Mouse (Mus musculus): ENCODE measurements at regions not wholly inside any gene's neighbourhood (a gene's known extent, or its start where the extent isn't known, plus 50 kb on each side); places are given as distances from the start of the nearest gene placed in this dataset.
A peak's percentile ranks its signal among the peaks of the same experiment; 100 is the strongest.

- Histone ChIP-seq H3K36me3 (ENCODE audit: control insufficient read depth, insufficient read depth) (no peaks in the 10 kb centered on the region), H3K4me2 (ENCODE audit: low read depth) (no peak overlapping the region), H3K4me3 (no peak overlapping the region), H3ac (ENCODE audit: control insufficient read depth, insufficient read length) (no peak overlapping the region), H3K79me2 (ENCODE audit: control insufficient read depth, insufficient read depth) (no peaks in the 10 kb centered on the region), H3K27me3 (ENCODE audit: control insufficient read depth, insufficient read depth, insufficient read length) (no peaks in the 10 kb centered on the region)
- TF ChIP-seq REST (IDR thresholded peaks at IDR 0.05; ENCODE audit: insufficient read depth, insufficient read length) (no peak), MYOG (IDR thresholded peaks at IDR 0.05; ENCODE audit: control insufficient read depth in 1 of 3, insufficient read depth in 1 of 3, insufficient read length in 2 of 3, low read depth in 2 of 3) (no peak), SRF (IDR thresholded peaks at IDR 0.05; ENCODE audit: control insufficient read depth, insufficient read length, low read depth) (no peak), CEBPB (IDR thresholded peaks at IDR 0.05; ENCODE audit: insufficient read depth, poor library complexity, severe bottlenecking) (no peak), TCF3 (IDR thresholded peaks at IDR 0.05; ENCODE audit: insufficient read length, low read depth) (no peak), TCF12 (IDR thresholded peaks at IDR 0.05; ENCODE audit: insufficient read depth, poor library complexity, severe bottlenecking) (no peak), MYOD1 (IDR thresholded peaks at IDR 0.05; ENCODE audit: control insufficient read depth in 1 of 3, insufficient read length in 2 of 3, low read depth in 2 of 3) (no peak), POLR2AphosphoS2 (IDR thresholded peaks at IDR 0.05; ENCODE audit: insufficient read length, low read depth) (no peak), USF1 (IDR thresholded peaks at IDR 0.05; ENCODE audit: low read depth) (no peak)
Observed at GRCm38 (mm10) chr15:38403760-38404375, 978.5 kb downstream of the 4930447A16Rik start.

GRCm38 (mm10) chr15:38406114-38406960, 981.0 kb downstream of the 4930447A16Rik start:
- Histone ChIP-seq H3K4me2 (ENCODE audit: low read depth) (no peak overlapping the region), H3ac (ENCODE audit: control insufficient read depth, insufficient read length) (no peak overlapping the region), H3K27me3 (ENCODE audit: control insufficient read depth, insufficient read depth, insufficient read length) (no peaks in the 10 kb centered on the region), H3K4me3 (no peak overlapping the region), H3K79me2 (ENCODE audit: control insufficient read depth, insufficient read depth) (no peaks in the 10 kb centered on the region), H3K36me3 (ENCODE audit: control insufficient read depth, insufficient read depth) (no peaks in the 10 kb centered on the region)
- TF ChIP-seq POLR2A (IDR thresholded peaks at IDR 0.05; ENCODE audit: insufficient read length, low read depth) (no peak), SRF (IDR thresholded peaks at IDR 0.05; ENCODE audit: control insufficient read depth, insufficient read length, low read depth) (peak; percentile 8)

GRCm38 (mm10) chr15:38407476-38407875, 982.1 kb downstream of the 4930447A16Rik start:
- no peak overlapping the region for H3K4me2 ChIP-seq (ENCODE audit: low read depth)
- TF ChIP-seq POLR2AphosphoS2 (IDR thresholded peaks at IDR 0.05; ENCODE audit: insufficient read length, low read depth), result no peak
- no peak for TF ChIP-seq TCF3 (IDR thresholded peaks at IDR 0.05; ENCODE audit: insufficient read length, low read depth)
- TF ChIP-seq MYOD1 (IDR thresholded peaks at IDR 0.05; ENCODE audit: control insufficient read depth in 1 of 3, insufficient read length in 2 of 3, low read depth in 2 of 3), result no peak
- no peak for TF ChIP-seq E2F4 (IDR thresholded peaks at IDR 0.05; ENCODE audit: insufficient read depth)
- no peak for TF ChIP-seq POLR2A (IDR thresholded peaks at IDR 0.05; ENCODE audit: insufficient read length, low read depth)
- no peak for TF ChIP-seq CEBPB (IDR thresholded peaks at IDR 0.05; ENCODE audit: insufficient read depth, poor library complexity, severe bottlenecking)
- no peak for TF ChIP-seq SRF (IDR thresholded peaks at IDR 0.05; ENCODE audit: control insufficient read depth, insufficient read length, low read depth)
- TF ChIP-seq USF1 (IDR thresholded peaks at IDR 0.05; ENCODE audit: low read depth), result no peak
- H3K79me2 ChIP-seq (ENCODE audit: control insufficient read depth, insufficient read depth), result no peaks in the 10 kb centered on the region
- H3K36me3 ChIP-seq (ENCODE audit: control insufficient read depth, insufficient read depth), result no peaks in the 10 kb centered on the region
- no peak overlapping the region for H3K4me3 ChIP-seq
- no peaks in the 10 kb centered on the region for H3K27me3 ChIP-seq (ENCODE audit: control insufficient read depth, insufficient read depth, insufficient read length)
- no peak overlapping the region for H3ac ChIP-seq (ENCODE audit: control insufficient read depth, insufficient read length)

- Histone ChIP-seq H3K4me3 (no peak overlapping the region), H3K36me3 (ENCODE audit: control insufficient read depth, insufficient read depth) (no peaks in the 10 kb centered on the region), H3K27me3 (ENCODE audit: control insufficient read depth, insufficient read depth, insufficient read length) (no peaks in the 10 kb centered on the region), H3K4me2 (ENCODE audit: low read depth) (no peak overlapping the region), H3ac (ENCODE audit: control insufficient read depth, insufficient read length) (no peak overlapping the region), H3K79me2 (ENCODE audit: control insufficient read depth, insufficient read depth) (no peaks in the 10 kb centered on the region)
- TF ChIP-seq MYOD1 (IDR thresholded peaks at IDR 0.05; ENCODE audit: control insufficient read depth in 1 of 3, insufficient read length in 2 of 3, low read depth in 2 of 3), result peak in 2 of 3 experiments; percentile 21 to 83
- peak in 1 of 3 experiments; percentile 45 for TF ChIP-seq MYOG (IDR thresholded peaks at IDR 0.05; ENCODE audit: control insufficient read depth in 1 of 3, insufficient read depth in 1 of 3, insufficient read length in 2 of 3, low read depth in 2 of 3)
- TF ChIP-seq REST (IDR thresholded peaks at IDR 0.05; ENCODE audit: insufficient read depth, insufficient read length), result no peak
Observed at GRCm38 (mm10) chr15:38409168-38409567, 983.8 kb downstream of the 4930447A16Rik start.

- H3K36me3 ChIP-seq (ENCODE audit: control insufficient read depth, insufficient read depth), result no peaks in the 10 kb centered on the region
- no peak overlapping the region for H3ac ChIP-seq (ENCODE audit: control insufficient read depth, insufficient read length)
- H3K27me3 ChIP-seq (ENCODE audit: control insufficient read depth, insufficient read depth, insufficient read length), result no peaks in the 10 kb centered on the region
- no peak overlapping the region for H3K4me2 ChIP-seq (ENCODE audit: low read depth)
- no peak overlapping the region for H3K4me3 ChIP-seq
- H3K79me2 ChIP-seq (ENCODE audit: control insufficient read depth, insufficient read depth), result no peaks in the 10 kb centered on the region
- TF ChIP-seq TCF3 (IDR thresholded peaks at IDR 0.05; ENCODE audit: insufficient read length, low read depth) (no peak), MAX (IDR thresholded peaks at IDR 0.05; ENCODE audit: low read depth) (no peak), REST (IDR thresholded peaks at IDR 0.05; ENCODE audit: insufficient read depth, insufficient read length) (no peak), MYOG (IDR thresholded peaks at IDR 0.05; ENCODE audit: control insufficient read depth in 1 of 3, insufficient read depth in 1 of 3, insufficient read length in 2 of 3, low read depth in 2 of 3) (no peak), MYOD1 (IDR thresholded peaks at IDR 0.05; ENCODE audit: control insufficient read depth in 1 of 3, insufficient read length in 2 of 3, low read depth in 2 of 3) (no peak), POLR2A (IDR thresholded peaks at IDR 0.05; ENCODE audit: insufficient read length, low read depth) (no peak), CEBPB (IDR thresholded peaks at IDR 0.05; ENCODE audit: insufficient read depth, poor library complexity, severe bottlenecking) (no peak), TCF12 (IDR thresholded peaks at IDR 0.05; ENCODE audit: insufficient read depth, poor library complexity, severe bottlenecking) (no peak), POLR2AphosphoS2 (IDR thresholded peaks at IDR 0.05; ENCODE audit: insufficient read length, low read depth) (no peak), USF1 (IDR thresholded peaks at IDR 0.05; ENCODE audit: low read depth) (no peak), SRF (IDR thresholded peaks at IDR 0.05; ENCODE audit: control insufficient read depth, insufficient read length, low read depth) (no peak), E2F4 (IDR thresholded peaks at IDR 0.05; ENCODE audit: insufficient read depth) (no peak)
Observed at GRCm38 (mm10) chr15:38410462-38410861, 985.1 kb downstream of the 4930447A16Rik start.
